Mouse (Mus musculus) naive thymus-derived CD4-positive, alpha-beta T cell, adult 2 months (primary cell): Measurements from ENCODE around the gene Atp2c2.

Source experiments
- DNase-seq: peaks from one replicate; pipeline ENCODE4 v3.0.0-alpha.2; 2011; ENCODE audit warnings: low read depth

Gene Atp2c2

GRCm38 (mm10) chr8:119699549-119700134 is at the start of gene Atp2c2:
Atp2c2 (plus strand) TSS chr8:119700009.
- DNase-seq: no peak

GRCm38 (mm10) chr8:119651324-119651723 is 48.5 kb upstream of the Atp2c2 start:
- no peak for DNase-seq

GRCm38 (mm10) chr8:119656709-119657464 is 42.9 kb upstream of the Atp2c2 start:
- DNase-seq: peak; percentile 50

GRCm38 (mm10) chr8:119661081-119661480 is 38.7 kb upstream of the Atp2c2 start:
- DNase-seq: no peak

- no peak for DNase-seq
These were observed 37.9 kb upstream of the Atp2c2 start for GRCm38 (mm10) chr8:119661892-119662291.

GRCm38 (mm10) chr8:119663440-119663839 is 36.4 kb upstream of the Atp2c2 start:
- no peak for DNase-seq

- DNase-seq: no peak
These were observed 34.5 kb upstream of the Atp2c2 start for GRCm38 (mm10) chr8:119665270-119665669.

- DNase-seq: no peak
These were observed 33.4 kb upstream of the Atp2c2 start, which contains the start of gene Wfdc1 for GRCm38 (mm10) chr8:119666219-119666951. Wfdc1 (plus strand) TSS chr8:119666365.

- no peak for DNase-seq
These were observed 31.4 kb upstream of the Atp2c2 start for GRCm38 (mm10) chr8:119668447-119668846.

- DNase-seq: peak; percentile 46
These were observed 30.5 kb upstream of the Atp2c2 start for GRCm38 (mm10) chr8:119669284-119669683.

GRCm38 (mm10) chr8:119670419-119671091 is 29.3 kb upstream of the Atp2c2 start:
- DNase-seq: no peak

- DNase-seq: no peak
These were observed 25.7 kb upstream of the Atp2c2 start for GRCm38 (mm10) chr8:119673976-119674555.

- no peak for DNase-seq
These were observed 24.4 kb upstream of the Atp2c2 start for GRCm38 (mm10) chr8:119675457-119675856.

- peak; percentile 89 for DNase-seq
These were observed 23.4 kb upstream of the Atp2c2 start for GRCm38 (mm10) chr8:119676389-119676788.

- DNase-seq: peak; percentile 61
These were observed 21.5 kb upstream of the Atp2c2 start for GRCm38 (mm10) chr8:119678138-119678843.

GRCm38 (mm10) chr8:119679184-119679583 is 20.6 kb upstream of the Atp2c2 start:
- DNase-seq: no peak

GRCm38 (mm10) chr8:119690602-119691001 is 9.2 kb upstream of the Atp2c2 start:
- DNase-seq: no peak

- DNase-seq: no peak
These were observed 7.8 kb upstream of the Atp2c2 start for GRCm38 (mm10) chr8:119691989-119692388.

GRCm38 (mm10) chr8:119694696-119695095 is 5.1 kb upstream of the Atp2c2 start:
- DNase-seq: no peak

GRCm38 (mm10) chr8:119697163-119697562 is 2.6 kb upstream of the Atp2c2 start:
- no peak for DNase-seq

- DNase-seq: peak; percentile 65
These were observed 849 bp upstream of the Atp2c2 start for GRCm38 (mm10) chr8:119698960-119699359.
